Mouse (Mus musculus) intestine, embryonic 14.5 days (tissue): Measurements from ENCODE around the gene Mylk2. TPM values are rescaled to one million over a fixed set of nuclear protein-coding genes. Genes with fewer than 3 reads are reported as not detected.

ENCODE experiments used
- ATAC-seq: fragments of 200-750 bp; cut with Nextera tagmentation; replicated peaks from 2 replicates; pipeline ENCODE4 v1.8.0; 2017; ENCODE audit warnings: low read depth, moderate number of reproducible peaks, moderate TSS enrichment, moderate library complexity; ENCODE audit not compliant: low FRiP score, low TSS enrichment
- DNase-seq: peaks from one replicate; pipeline ENCODE4 v3.0.0-alpha.2; 2018; ENCODE audit warnings: low spot score
- H3K27ac ChIP-seq: fragments of 300-500 bp; sonication (generic); 2 replicates; pipeline ENCODE4 v1.5.1; 2014; ENCODE audit warnings: low read depth, mild to moderate bottlenecking, control low read depth
- H3K27me3 ChIP-seq: fragments of 300-500 bp; sonication (generic); replicated peaks from 2 replicates; pipeline ENCODE4 v1.6.1; 2014; ENCODE audit warnings: low read length, control low read depth; ENCODE audit not compliant: control insufficient read depth, insufficient read depth
- H3K36me3 ChIP-seq: fragments of 300-500 bp; sonication (generic); 2 replicates; pipeline ENCODE4 v1.6.1; 2014; ENCODE audit warnings: low read length, control low read depth; ENCODE audit not compliant: control insufficient read depth, insufficient read depth
- H3K4me1 ChIP-seq: fragments of 300-500 bp; sonication (generic); replicated peaks from 2 replicates; pipeline ENCODE4 v1.6.1; 2014; ENCODE audit warnings: low read length, control low read depth, mixed read lengths; ENCODE audit not compliant: control insufficient read depth, insufficient read depth
- H3K4me2 ChIP-seq: fragments of 300-500 bp; sonication (generic); 2 replicates; pipeline ENCODE4 v1.6.1; 2014; ENCODE audit warnings: low read length
- H3K4me3 ChIP-seq: fragments of 300-500 bp; sonication (generic); 2 replicates; pipeline ENCODE4 v1.5.1; 2014; ENCODE audit warnings: low read depth, low read length, control low read depth, mixed read lengths
- H3K9ac ChIP-seq: fragments of 300-500 bp; sonication (generic); 2 replicates; pipeline ENCODE4 v1.6.1; 2014; ENCODE audit warnings: mild to moderate bottlenecking, low read length
- H3K9me3 ChIP-seq: fragments of 300-500 bp; sonication (generic); 2 replicates; pipeline ENCODE4 v1.6.1; 2016; ENCODE audit warnings: low read length, control low read depth; ENCODE audit not compliant: control insufficient read depth
- WGBS: fragments of 180-500 bp; shearing (Covaris S2); extraction: QIAGEN DNeasy Blood & Tissue Kit; methylation state at CpG from one replicate; pipeline ENCODE4 v1.1.7; 2014; 5-methylcytosine and 5-hydroxymethylcytosine counted together
- polyA plus RNA-seq: library from polyadenylated mRNA; unstranded; fragments of >200 nt; fragmentation: Nextera tagmentation; extraction: Ambion mirVana; gene quantifications from 2 replicates; pipeline ENCODE4 v1.2.1, GENCODE M21; 2014

The Mylk2 gene
- polyA plus RNA-seq, 1 experiment from 2014 or later: 0.09 TPM

GRCm38 (mm10) chr2:152895834-152896233 lies 15.3 kb upstream of the Mylk2 start:
- no peaks in the 10 kb centered on the region for H3K4me1 ChIP-seq
- WGBS: 90% methylated on average over 9 of the region's 9 CpGs
- no peak overlapping the region for H3K27ac ChIP-seq
- no peaks in the 10 kb centered on the region for H3K9me3 ChIP-seq
- H3K4me2 ChIP-seq: no peak overlapping the region
- H3K9ac ChIP-seq: no peak overlapping the region
- H3K4me3 ChIP-seq: no peak overlapping the region
- H3K36me3 ChIP-seq: peaks cover 49% of the 10 kb centered on the region
- no peak for DNase-seq
- ATAC-seq: no peak
- H3K27me3 ChIP-seq: no peaks in the 10 kb centered on the region

GRCm38 (mm10) chr2:152896926-152897325 lies 14.2 kb upstream of the Mylk2 start:
- no peak overlapping the region for H3K4me2 ChIP-seq
- H3K9ac ChIP-seq: no peak overlapping the region
- WGBS: 85% methylated on average over 3 of the region's 3 CpGs
- no peaks in the 10 kb centered on the region for H3K4me1 ChIP-seq
- ATAC-seq (no peak), DNase-seq (no peak)
- peaks cover 38% of the 10 kb centered on the region for H3K36me3 ChIP-seq
- no peaks in the 10 kb centered on the region for H3K9me3 ChIP-seq
- H3K27ac ChIP-seq: no peak overlapping the region
- no peaks in the 10 kb centered on the region for H3K27me3 ChIP-seq
- no peak overlapping the region for H3K4me3 ChIP-seq

GRCm38 (mm10) chr2:152899011-152899410 lies 12.1 kb upstream of the Mylk2 start:
- Histone ChIP-seq H3K4me1 (no peaks in the 10 kb centered on the region), H3K36me3 (peaks cover 18% of the 10 kb centered on the region), H3K9ac (no peak overlapping the region), H3K4me3 (no peak overlapping the region), H3K27ac (no peak overlapping the region), H3K4me2 (no peak overlapping the region), H3K27me3 (no peaks in the 10 kb centered on the region), H3K9me3 (no peaks in the 10 kb centered on the region)
- DNase-seq (no peak), ATAC-seq (no peak)
- 74% methylated on average over 6 of the region's 6 CpGs for WGBS

GRCm38 (mm10) chr2:152901296-152901695 lies 9.9 kb upstream of the Mylk2 start:
- Histone ChIP-seq H3K4me1 (peaks cover 9% of the 10 kb centered on the region), H3K4me3 (no peak overlapping the region), H3K9ac (no peak overlapping the region), H3K4me2 (no peak overlapping the region), H3K36me3 (no peaks in the 10 kb centered on the region), H3K9me3 (no peaks in the 10 kb centered on the region), H3K27me3 (no peaks in the 10 kb centered on the region), H3K27ac (no peak overlapping the region)
- WGBS: 92% methylated on average over 15 of the region's 15 CpGs
- ATAC-seq: no peak
- DNase-seq: no peak

GRCm38 (mm10) chr2:152902658-152903057 lies 8.5 kb upstream of the Mylk2 start:
- Histone ChIP-seq H3K4me1 (peaks cover 16% of the 10 kb centered on the region), H3K4me3 (no peak overlapping the region), H3K36me3 (no peaks in the 10 kb centered on the region), H3K27ac (no peak overlapping the region), H3K4me2 (no peak overlapping the region), H3K27me3 (no peaks in the 10 kb centered on the region), H3K9ac (no peak overlapping the region), H3K9me3 (no peaks in the 10 kb centered on the region)
- ATAC-seq: no peak
- DNase-seq: no peak
- WGBS: 47% methylated on average over 3 of the region's 3 CpGs

GRCm38 (mm10) chr2:152903586-152903985 lies 7.6 kb upstream of the Mylk2 start:
- no peak overlapping the region for H3K4me3 ChIP-seq
- no peak overlapping the region for H3K9ac ChIP-seq
- H3K4me2 ChIP-seq: no peak overlapping the region
- H3K9me3 ChIP-seq: no peaks in the 10 kb centered on the region
- no peak overlapping the region for H3K27ac ChIP-seq
- no peak for DNase-seq
- ATAC-seq: no peak
- no peaks in the 10 kb centered on the region for H3K36me3 ChIP-seq
- H3K4me1 ChIP-seq: peaks cover 16% of the 10 kb centered on the region
- WGBS: 84% methylated on average over 4 of the region's 4 CpGs
- no peaks in the 10 kb centered on the region for H3K27me3 ChIP-seq

GRCm38 (mm10) chr2:152904127-152904643 lies 7.0 kb upstream of the Mylk2 start:
- Histone ChIP-seq H3K4me3 (no peak overlapping the region), H3K36me3 (no peaks in the 10 kb centered on the region), H3K9me3 (no peaks in the 10 kb centered on the region), H3K9ac (no peak overlapping the region), H3K4me1 (peaks cover 16% of the 10 kb centered on the region), H3K27me3 (no peaks in the 10 kb centered on the region), H3K4me2 (no peak overlapping the region), H3K27ac (no peak overlapping the region)
- ATAC-seq: no peak
- WGBS: 58% methylated on average over 5 of the region's 5 CpGs
- no peak for DNase-seq

GRCm38 (mm10) chr2:152905036-152905829 lies 5.9 kb upstream of the Mylk2 start:
- Histone ChIP-seq H3K9me3 (no peaks in the 10 kb centered on the region), H3K4me3 (no peak overlapping the region), H3K36me3 (no peaks in the 10 kb centered on the region), H3K27me3 (peaks cover under 1% of the 10 kb centered on the region; the same call in 1 of the 2 replicates), H3K27ac (no peak overlapping the region), H3K9ac (no peak overlapping the region), H3K4me1 (peaks cover 16% of the 10 kb centered on the region), H3K4me2 (no peak overlapping the region)
- peak; percentile 29; the same call in 1 of the 2 replicates for ATAC-seq
- 45% methylated on average over 11 of the region's 11 CpGs for WGBS
- DNase-seq: no peak
